Mouse (Mus musculus): ENCODE data around the gene Tnrc6b. TPM values are rescaled to one million over a fixed set of nuclear protein-coding genes. Genes with fewer than 3 reads are reported as not detected.

The Tnrc6b gene
- polyA plus RNA-seq, 1 experiment = 47.5 TPM

DNA sequence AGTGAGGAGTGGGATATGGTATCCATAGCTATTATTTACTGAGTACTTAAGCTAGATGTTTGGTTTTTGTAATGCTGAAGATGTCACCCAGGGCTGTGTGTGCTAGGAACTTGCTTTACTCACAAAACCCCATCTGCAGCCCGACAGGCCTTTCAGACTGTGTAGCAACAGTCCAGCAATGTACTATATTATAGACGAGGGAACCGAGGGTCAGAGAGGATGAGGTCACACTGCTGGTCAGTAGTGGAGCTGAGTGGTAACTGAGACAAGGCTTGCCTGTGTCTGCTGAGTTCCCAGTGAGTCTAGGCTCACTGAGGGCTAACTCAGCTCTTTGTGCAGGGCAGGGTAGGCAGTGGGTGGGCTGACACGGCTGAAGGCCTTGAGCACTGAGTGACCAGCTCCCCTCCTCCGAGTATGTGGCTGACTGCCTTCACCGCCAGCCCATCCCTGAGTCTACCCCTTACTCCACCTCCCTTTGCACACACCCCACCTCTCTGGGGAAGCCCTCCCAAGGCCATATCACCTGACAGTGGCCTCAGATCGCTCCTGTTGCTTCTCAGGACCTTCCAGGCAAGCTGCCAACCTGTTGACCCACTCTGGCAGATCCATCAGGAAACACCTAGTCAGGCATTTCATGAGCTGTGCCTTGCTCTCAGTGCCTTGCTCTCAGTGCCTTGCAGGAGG lies 30.6 kb upstream of the Tnrc6b start:
- H3K27ac ChIP-seq (ENCODE audit: insufficient read depth, low read depth, low read length) = peak overlapping the region; percentile 23; the same call in 1 of the 2 replicates
- no peak overlapping the region for H3K4me3 ChIP-seq (ENCODE audit: insufficient read depth, low read depth, low read length)
- WGBS = 61% methylated on average over 7 of the region's 7 CpGs
- peaks cover 53% of the 10 kb centered on the region for H3K4me1 ChIP-seq (ENCODE audit: control insufficient read depth, insufficient read depth, low read length)
- no peak for TF ChIP-seq CTCF (IDR thresholded peaks at IDR 0.05; ENCODE audit: insufficient read depth, low read depth, low read length)
- no peak for TF ChIP-seq POLR2A (IDR thresholded peaks at IDR 0.05; ENCODE audit: insufficient read depth, low read depth, low read length)

DNA sequence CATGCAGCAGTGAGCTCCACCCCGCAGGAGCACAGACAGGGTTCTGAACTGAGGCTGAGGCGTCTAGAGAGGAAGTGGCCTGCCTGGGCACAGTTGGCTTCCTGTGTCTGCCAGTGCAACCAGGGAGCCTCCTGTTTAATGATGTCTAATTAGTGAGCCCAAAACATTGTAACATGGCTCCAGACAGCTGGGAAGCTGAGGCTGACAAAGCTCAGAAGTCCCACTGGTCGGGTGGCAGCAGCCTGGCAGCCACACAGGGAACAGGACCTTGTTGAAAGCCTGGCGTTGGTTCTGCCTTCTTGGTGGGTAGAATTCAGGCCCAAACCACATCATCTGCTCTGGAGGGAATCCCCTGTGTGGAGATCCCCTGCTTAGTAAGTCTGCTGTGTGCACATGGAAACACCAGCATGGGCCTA lies 29.6 kb upstream of the Tnrc6b start:
- TF ChIP-seq CTCF (IDR thresholded peaks at IDR 0.05; ENCODE audit: insufficient read depth, low read depth, low read length) = no peak
- 48% methylated on average over 4 of the region's 4 CpGs for WGBS
- peak overlapping the region; percentile 2; the same call in 1 of the 2 replicates for H3K27ac ChIP-seq (ENCODE audit: insufficient read depth, low read depth, low read length)
- H3K4me3 ChIP-seq (ENCODE audit: insufficient read depth, low read depth, low read length) = no peak overlapping the region
- H3K4me1 ChIP-seq (ENCODE audit: control insufficient read depth, insufficient read depth, low read length) = peaks cover 50% of the 10 kb centered on the region

DNA sequence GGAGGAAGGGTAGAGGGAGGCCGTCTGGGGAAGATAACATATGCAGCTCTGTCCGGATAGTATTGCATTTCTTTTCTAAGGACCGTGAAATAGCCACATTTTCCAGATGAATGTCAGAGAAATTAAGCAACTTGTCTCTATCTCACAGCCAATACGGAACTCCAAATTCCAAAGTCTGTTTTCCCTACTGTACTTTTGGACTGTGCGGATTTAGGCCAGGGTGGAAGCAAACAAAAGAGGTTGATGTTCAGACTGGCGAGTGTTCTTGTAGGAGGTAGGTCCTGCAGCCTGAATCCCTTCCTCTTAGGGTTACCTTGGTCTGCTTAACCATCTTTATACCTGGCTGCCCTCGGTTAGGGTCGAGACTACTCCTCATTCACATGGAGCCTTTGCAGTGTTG lies 28.8 kb upstream of the Tnrc6b start:
- peaks cover 50% of the 10 kb centered on the region for H3K4me1 ChIP-seq (ENCODE audit: control insufficient read depth, insufficient read depth, low read length)
- H3K4me3 ChIP-seq (ENCODE audit: insufficient read depth, low read depth, low read length) = no peak overlapping the region
- no peak overlapping the region for H3K27ac ChIP-seq (ENCODE audit: insufficient read depth, low read depth, low read length)
- WGBS = 95% methylated on average over 8 of the region's 8 CpGs
- TF ChIP-seq CTCF (IDR thresholded peaks at IDR 0.05; ENCODE audit: insufficient read depth, low read depth, low read length) (no peak), POLR2A (IDR thresholded peaks at IDR 0.05; ENCODE audit: insufficient read depth, low read depth, low read length) (no peak)

DNA sequence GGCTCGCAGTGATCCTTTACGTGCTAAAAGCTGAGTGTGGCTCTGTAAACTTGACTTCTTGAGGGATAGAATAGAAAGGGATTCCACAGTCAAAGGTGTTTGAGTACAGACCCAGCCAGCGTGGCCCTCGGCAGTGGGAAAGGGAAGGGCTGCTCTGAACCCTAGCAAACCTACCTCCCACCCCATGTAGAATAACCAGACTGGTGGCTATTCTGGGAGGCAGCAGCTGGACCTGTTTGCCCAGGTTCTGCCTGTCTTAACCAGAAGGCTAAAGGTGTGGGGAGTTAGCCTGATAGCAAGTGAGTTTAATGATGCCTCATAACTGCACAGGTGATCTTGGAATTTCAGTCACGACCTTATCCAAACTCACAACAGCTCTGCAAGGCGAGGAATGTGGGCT lies 28.0 kb upstream of the Tnrc6b start:
- Histone ChIP-seq H3K27ac (ENCODE audit: insufficient read depth, low read depth, low read length) (0 out of 2 replicates have a peak overlapping the region, but pooled peaks have one; percentile 20), H3K4me1 (ENCODE audit: control insufficient read depth, insufficient read depth, low read length) (peaks cover 49% of the 10 kb centered on the region), H3K4me3 (ENCODE audit: insufficient read depth, low read depth, low read length) (no peak overlapping the region)
- TF ChIP-seq CTCF (IDR thresholded peaks at IDR 0.05; ENCODE audit: insufficient read depth, low read depth, low read length) = no peak
- no peak for TF ChIP-seq POLR2A (IDR thresholded peaks at IDR 0.05; ENCODE audit: insufficient read depth, low read depth, low read length)
- WGBS = 91% methylated on average over 6 of the region's 6 CpGs

DNA sequence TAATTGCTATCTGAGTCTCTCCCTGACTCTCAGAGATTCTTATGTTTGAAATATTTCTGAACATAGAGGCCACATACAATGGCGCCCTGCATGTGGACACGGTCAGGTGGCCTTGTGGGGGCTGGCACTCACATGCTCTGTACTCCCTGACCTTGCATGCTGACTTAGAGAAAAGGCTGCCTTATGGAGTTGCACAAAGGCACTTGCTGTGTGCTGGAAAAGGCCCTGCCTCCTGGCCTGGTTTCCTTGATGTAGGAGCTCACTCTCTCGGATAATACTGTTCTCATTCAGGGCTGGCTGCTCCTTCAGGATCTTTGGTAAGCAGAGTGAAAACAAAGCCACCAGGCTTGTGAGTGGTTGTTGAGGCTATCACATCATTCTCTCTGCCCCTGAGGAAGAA lies 27.1 kb upstream of the Tnrc6b start:
- Histone ChIP-seq H3K27ac (ENCODE audit: insufficient read depth, low read depth, low read length) (peak overlapping the region; percentile 20; the same call in 1 of the 2 replicates), H3K4me3 (ENCODE audit: insufficient read depth, low read depth, low read length) (no peak overlapping the region), H3K4me1 (ENCODE audit: control insufficient read depth, insufficient read depth, low read length) (peaks cover 49% of the 10 kb centered on the region)
- TF ChIP-seq CTCF (IDR thresholded peaks at IDR 0.05; ENCODE audit: insufficient read depth, low read depth, low read length) (no peak), POLR2A (IDR thresholded peaks at IDR 0.05; ENCODE audit: insufficient read depth, low read depth, low read length) (no peak)
- 46% methylated on average over 3 of the region's 3 CpGs for WGBS

DNA sequence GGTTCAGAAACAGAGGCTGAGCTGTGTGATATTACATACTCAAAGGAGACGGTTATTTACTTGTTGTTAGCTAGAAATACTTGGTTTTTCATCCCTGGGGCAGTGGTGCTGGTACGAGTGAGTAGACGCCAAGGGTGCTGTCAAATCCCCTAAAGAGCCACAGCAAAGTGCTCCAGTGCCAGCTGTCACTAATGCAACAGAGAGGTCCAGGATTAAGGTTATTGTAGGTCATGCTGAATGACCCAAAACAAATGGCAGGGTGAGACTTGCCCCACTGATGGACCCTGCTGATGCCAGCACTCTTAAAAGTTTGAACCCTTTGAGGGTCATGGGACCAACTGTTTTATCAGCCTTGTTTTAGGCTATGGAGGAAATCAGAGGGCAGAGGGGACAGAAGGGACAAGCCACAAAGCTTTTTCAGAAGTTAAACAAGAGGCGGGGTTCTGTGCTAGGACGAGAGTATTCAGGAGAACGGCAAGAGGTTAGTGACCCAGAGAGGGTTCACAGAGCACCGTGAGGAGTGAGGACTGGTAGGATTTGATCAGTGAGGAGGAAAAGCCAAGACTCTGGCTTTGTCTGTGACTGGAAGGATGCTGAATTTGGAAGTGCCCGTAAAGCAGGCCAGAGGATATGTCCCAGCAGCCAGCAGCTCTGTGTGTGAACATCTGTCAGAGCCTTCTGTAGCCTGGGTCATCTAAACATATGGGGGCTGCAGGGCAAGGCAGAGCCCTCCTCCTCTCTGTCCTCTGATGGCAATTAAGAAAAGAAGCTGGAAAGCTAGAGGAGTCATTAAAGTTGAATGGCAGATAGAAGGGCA lies 26.1 kb upstream of the Tnrc6b start:
- H3K4me3 ChIP-seq (ENCODE audit: insufficient read depth, low read depth, low read length) = no peak overlapping the region
- 57% methylated on average over 8 of the region's 8 CpGs for WGBS
- TF ChIP-seq POLR2A (IDR thresholded peaks at IDR 0.05; ENCODE audit: insufficient read depth, low read depth, low read length) (no peak), CTCF (IDR thresholded peaks at IDR 0.05; ENCODE audit: insufficient read depth, low read depth, low read length) (no peak)
- peaks cover 41% of the 10 kb centered on the region for H3K4me1 ChIP-seq (ENCODE audit: control insufficient read depth, insufficient read depth, low read length)
- H3K27ac ChIP-seq (ENCODE audit: insufficient read depth, low read depth, low read length) = no peak overlapping the region

DNA sequence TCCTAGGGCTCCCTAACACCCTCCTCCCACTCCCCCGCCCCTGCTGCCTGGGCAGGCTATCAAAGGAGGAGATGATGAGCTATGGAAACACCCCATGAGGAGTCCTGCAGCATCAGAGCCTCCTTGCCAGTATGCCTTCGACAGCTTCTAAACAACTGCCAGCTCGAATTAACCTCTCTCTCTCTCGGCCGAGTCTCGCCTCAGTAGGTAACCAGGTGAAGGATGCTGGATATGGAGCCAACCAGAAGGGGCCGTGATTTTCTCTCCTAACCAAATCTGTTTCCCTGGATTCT lies 25.6 kb upstream of the Tnrc6b start:
- no peak overlapping the region for H3K4me3 ChIP-seq (ENCODE audit: insufficient read depth, low read depth, low read length)
- WGBS = 41% methylated on average over 7 of the region's 7 CpGs
- peaks cover 38% of the 10 kb centered on the region for H3K4me1 ChIP-seq (ENCODE audit: control insufficient read depth, insufficient read depth, low read length)
- TF ChIP-seq CTCF (IDR thresholded peaks at IDR 0.05; ENCODE audit: insufficient read depth, low read depth, low read length) (no peak), POLR2A (IDR thresholded peaks at IDR 0.05; ENCODE audit: insufficient read depth, low read depth, low read length) (no peak)
- no peak overlapping the region for H3K27ac ChIP-seq (ENCODE audit: insufficient read depth, low read depth, low read length)

DNA sequence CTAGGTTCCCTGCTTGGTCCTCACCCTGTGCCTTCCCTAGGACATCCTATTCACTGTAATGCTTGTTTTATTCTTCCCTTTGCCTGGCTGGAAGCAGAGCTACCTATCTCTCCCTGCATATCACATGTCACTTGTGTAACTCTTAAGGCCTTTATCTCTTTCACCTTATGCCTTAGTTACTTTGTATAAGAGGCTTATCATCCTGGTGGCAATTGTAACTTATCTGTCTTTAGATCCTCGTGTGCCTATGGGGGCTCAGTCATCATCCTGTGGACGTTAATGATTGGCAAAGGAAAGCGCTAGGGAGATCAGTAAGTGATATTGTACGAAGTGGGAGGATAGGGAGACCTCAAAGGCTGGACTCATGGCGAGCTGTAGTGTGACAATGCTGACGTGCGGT lies 22.6 kb upstream of the Tnrc6b start:
- peaks cover 20% of the 10 kb centered on the region for H3K4me1 ChIP-seq (ENCODE audit: control insufficient read depth, insufficient read depth, low read length)
- H3K27ac ChIP-seq (ENCODE audit: insufficient read depth, low read depth, low read length) = no peak overlapping the region
- no peak for TF ChIP-seq CTCF (IDR thresholded peaks at IDR 0.05; ENCODE audit: insufficient read depth, low read depth, low read length)
- no peak for TF ChIP-seq POLR2A (IDR thresholded peaks at IDR 0.05; ENCODE audit: insufficient read depth, low read depth, low read length)
- 91% methylated on average over 7 of the region's 7 CpGs for WGBS
- no peak overlapping the region for H3K4me3 ChIP-seq (ENCODE audit: insufficient read depth, low read depth, low read length)

DNA sequence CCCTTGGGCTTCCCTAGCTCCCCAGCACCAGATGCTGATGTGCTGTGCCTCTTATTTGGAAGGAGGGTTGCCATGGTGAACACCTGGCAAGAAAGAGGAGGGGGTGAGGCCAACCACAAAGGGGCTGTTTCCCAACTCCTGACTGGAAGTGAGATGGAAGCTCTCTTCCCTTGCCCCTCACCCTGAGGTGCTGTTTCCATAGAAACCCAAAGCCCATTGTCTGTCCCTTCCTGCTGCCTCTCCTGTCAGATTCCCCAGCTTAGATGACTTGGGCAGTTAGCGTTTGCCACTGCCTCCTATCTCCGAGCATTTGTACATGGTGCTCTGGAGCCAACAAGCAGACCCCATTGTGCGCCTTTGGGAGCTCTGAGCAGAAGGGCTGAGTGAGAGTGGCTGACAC lies 17.6 kb upstream of the Tnrc6b start:
- Histone ChIP-seq H3K27ac (ENCODE audit: insufficient read depth, low read depth, low read length) (no peak overlapping the region), H3K4me1 (ENCODE audit: control insufficient read depth, insufficient read depth, low read length) (peaks cover 17% of the 10 kb centered on the region), H3K4me3 (ENCODE audit: insufficient read depth, low read depth, low read length) (no peak overlapping the region)
- WGBS = 38% methylated on average over 3 of the region's 3 CpGs
- no peak for TF ChIP-seq CTCF (IDR thresholded peaks at IDR 0.05; ENCODE audit: insufficient read depth, low read depth, low read length)
- TF ChIP-seq POLR2A (IDR thresholded peaks at IDR 0.05; ENCODE audit: insufficient read depth, low read depth, low read length) = no peak
